Mouse (Mus musculus): ENCODE measurements around the gene Zfp865. TPM values are rescaled to one million over a fixed set of nuclear protein-coding genes. Genes with fewer than 3 reads are reported as not detected.
A peak's percentile ranks its signal among the peaks of the same experiment; 100 is the strongest.

Gene Zfp865
- polyA plus RNA-seq, 1 experiment: 21.3 TPM

DNA sequence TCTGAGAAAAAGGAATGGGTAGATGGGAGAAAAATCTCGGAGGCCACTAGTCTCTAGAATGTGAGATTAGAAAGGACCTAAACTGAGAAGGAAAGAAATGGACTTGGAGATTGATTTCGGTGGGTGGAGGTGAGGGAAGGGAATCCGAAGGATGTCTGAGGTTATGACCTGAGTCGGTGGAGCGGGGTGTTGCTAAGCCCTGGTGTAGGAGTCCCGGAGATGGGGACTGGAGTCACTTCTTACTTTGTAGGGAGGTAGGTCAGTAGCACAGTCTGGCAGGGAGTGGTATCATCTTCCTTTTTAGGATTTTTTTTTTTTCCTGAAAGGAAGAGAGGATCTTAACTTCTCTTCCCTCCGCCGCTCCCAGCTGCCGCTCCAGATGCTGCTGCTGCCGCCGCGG, 32.3 kb downstream of the Zfp865 start:
- DNase-seq: no peak
- peaks cover 5% of the 10 kb centered on the region; the same call in 1 of the 2 replicates for H3K4me1 ChIP-seq (ENCODE audit: control insufficient read depth, insufficient read depth, low read length)
- peak overlapping the region; percentile 15; the same call in 1 of the 2 replicates for H3K4me3 ChIP-seq (ENCODE audit: insufficient read depth, low read depth, low read length)
- peaks cover 1% of the 10 kb centered on the region; the same call in 1 of the 2 replicates for H3K27me3 ChIP-seq (replicated peaks; ENCODE audit: control insufficient read depth, insufficient read depth, low read length)
- no peak overlapping the region for H3K27ac ChIP-seq (ENCODE audit: insufficient read depth, low read depth, low read length)
- H3K36me3 ChIP-seq (ENCODE audit: control insufficient read depth, insufficient read depth, low read length): no peaks in the 10 kb centered on the region
- TF ChIP-seq POLR2A (IDR thresholded peaks at IDR 0.05; ENCODE audit: low read depth, low read length) (no peak), CTCF (conservative IDR thresholded peaks at IDR 0.05; ENCODE audit: insufficient read depth, insufficient read length, low read depth, low read length) (no peak)
- 8% methylated on average over 12 of the region's 12 CpGs for WGBS

GRCm38 (mm10) chr7:5052931-5053343, 32.8 kb downstream of the Zfp865 start:
- H3K4me1 ChIP-seq (ENCODE audit: control insufficient read depth, insufficient read depth, low read length): peaks cover 5% of the 10 kb centered on the region; the same call in 1 of the 2 replicates
- no peak overlapping the region for H3K4me3 ChIP-seq (ENCODE audit: insufficient read depth, low read depth, low read length)
- WGBS: 10% methylated on average over 45 of the region's 45 CpGs
- TF ChIP-seq POLR2A (IDR thresholded peaks at IDR 0.05; ENCODE audit: low read depth, low read length): no peak
- no peak for TF ChIP-seq CTCF (conservative IDR thresholded peaks at IDR 0.05; ENCODE audit: insufficient read depth, insufficient read length, low read depth, low read length)
- peaks cover 1% of the 10 kb centered on the region; the same call in 1 of the 2 replicates for H3K27me3 ChIP-seq (replicated peaks; ENCODE audit: control insufficient read depth, insufficient read depth, low read length)
- no peak for DNase-seq
- H3K36me3 ChIP-seq (ENCODE audit: control insufficient read depth, insufficient read depth, low read length): no peaks in the 10 kb centered on the region
- no peak overlapping the region for H3K27ac ChIP-seq (ENCODE audit: insufficient read depth, low read depth, low read length)

DNA sequence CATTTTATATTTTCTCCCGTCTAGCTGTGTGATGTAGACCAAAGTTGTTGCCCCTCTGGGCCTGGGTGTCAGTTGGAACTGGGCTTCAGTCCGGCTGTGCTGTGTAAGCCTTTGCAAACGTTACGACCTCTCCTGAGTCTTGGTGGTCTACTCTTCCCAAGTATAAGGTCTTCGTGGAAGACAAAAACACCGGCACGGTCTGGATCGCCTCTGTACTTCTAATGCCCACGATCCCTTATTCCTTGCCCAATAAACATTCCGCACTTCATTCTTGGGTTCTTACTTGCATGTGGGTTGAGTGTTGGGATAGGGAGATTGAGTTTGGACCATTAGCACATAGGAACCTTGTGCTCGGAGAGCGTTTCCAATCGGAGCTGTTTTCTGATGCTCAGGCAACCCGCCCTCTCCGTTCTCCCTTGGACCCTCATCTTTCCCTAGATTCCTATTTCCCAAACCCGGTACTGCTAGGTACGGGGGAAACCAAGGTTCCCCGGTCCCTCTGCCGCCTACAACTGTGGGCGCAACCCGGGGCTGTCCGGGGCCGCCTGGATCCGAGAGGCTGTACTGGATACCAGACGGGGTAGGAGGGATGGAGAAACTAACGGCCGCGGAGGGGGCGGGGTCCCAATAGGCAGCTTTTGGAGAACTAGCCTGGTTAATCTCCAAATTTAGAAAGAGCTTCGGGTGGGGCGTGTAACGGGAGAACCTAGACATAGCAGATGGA, 33.4 kb downstream of the Zfp865 start:
- WGBS: 21% methylated on average over 32 of the region's 32 CpGs
- TF ChIP-seq POLR2A (IDR thresholded peaks at IDR 0.05; ENCODE audit: low read depth, low read length) (no peak), CTCF (conservative IDR thresholded peaks at IDR 0.05; ENCODE audit: insufficient read depth, insufficient read length, low read depth, low read length) (no peak)
- no peak for DNase-seq
- Histone ChIP-seq H3K36me3 (ENCODE audit: control insufficient read depth, insufficient read depth, low read length) (no peaks in the 10 kb centered on the region), H3K4me1 (ENCODE audit: control insufficient read depth, insufficient read depth, low read length) (peaks cover 5% of the 10 kb centered on the region; the same call in 1 of the 2 replicates), H3K4me3 (ENCODE audit: insufficient read depth, low read depth, low read length) (peak overlapping the region; percentile 21; the same call in 1 of the 2 replicates), H3K27me3 (replicated peaks; ENCODE audit: control insufficient read depth, insufficient read depth, low read length) (peaks cover 1% of the 10 kb centered on the region; the same call in 1 of the 2 replicates), H3K27ac (ENCODE audit: insufficient read depth, low read depth, low read length) (no peak overlapping the region)

GRCm38 (mm10) chr7:5056651-5057263, 36.6 kb downstream of the Zfp865 start:
- Histone ChIP-seq H3K27me3 (replicated peaks; ENCODE audit: control insufficient read depth, insufficient read depth, low read length) (peaks cover 1% of the 10 kb centered on the region; the same call in 1 of the 2 replicates), H3K4me1 (ENCODE audit: control insufficient read depth, insufficient read depth, low read length) (peaks cover 3% of the 10 kb centered on the region; the same call in 1 of the 2 replicates), H3K4me3 (ENCODE audit: insufficient read depth, low read depth, low read length) (peak overlapping the region; percentile 43), H3K27ac (ENCODE audit: insufficient read depth, low read depth, low read length) (no peak overlapping the region), H3K36me3 (ENCODE audit: control insufficient read depth, insufficient read depth, low read length) (no peaks in the 10 kb centered on the region)
- WGBS: 3% methylated on average over 51 of the region's 55 CpGs
- DNase-seq: no peak
- TF ChIP-seq CTCF (conservative IDR thresholded peaks at IDR 0.05; ENCODE audit: insufficient read depth, insufficient read length, low read depth, low read length) (no peak), POLR2A (IDR thresholded peaks at IDR 0.05; ENCODE audit: low read depth, low read length) (no peak)

DNA sequence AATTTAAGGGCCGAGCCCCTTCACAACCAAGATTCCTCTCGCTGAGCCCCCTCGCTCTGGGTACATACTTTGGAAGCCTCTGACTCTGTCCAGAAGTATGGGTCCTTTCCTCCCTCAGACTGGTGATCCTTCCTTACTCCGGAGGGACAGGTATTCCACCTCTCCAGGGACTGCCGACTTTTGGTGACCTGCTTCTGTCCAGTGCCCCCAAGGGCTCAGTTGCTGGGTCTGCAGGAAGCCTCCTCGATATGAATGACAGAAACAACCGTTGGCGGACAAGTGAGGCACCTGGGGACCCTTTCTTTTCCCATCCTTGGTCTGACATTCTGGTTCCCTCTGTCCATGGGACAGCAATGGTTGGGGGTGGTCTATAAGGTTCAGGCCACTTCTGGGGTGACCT, 37.2 kb downstream of the Zfp865 start:
- peaks cover 3% of the 10 kb centered on the region; the same call in 1 of the 2 replicates for H3K4me1 ChIP-seq (ENCODE audit: control insufficient read depth, insufficient read depth, low read length)
- no peak overlapping the region for H3K27ac ChIP-seq (ENCODE audit: insufficient read depth, low read depth, low read length)
- 39% methylated on average over 8 of the region's 8 CpGs for WGBS
- no peak for TF ChIP-seq POLR2A (IDR thresholded peaks at IDR 0.05; ENCODE audit: low read depth, low read length)
- no peak for TF ChIP-seq CTCF (conservative IDR thresholded peaks at IDR 0.05; ENCODE audit: insufficient read depth, insufficient read length, low read depth, low read length)
- DNase-seq: no peak
- peaks cover 1% of the 10 kb centered on the region; the same call in 1 of the 2 replicates for H3K27me3 ChIP-seq (replicated peaks; ENCODE audit: control insufficient read depth, insufficient read depth, low read length)
- no peak overlapping the region; the same call in 1 of the 2 replicates for H3K4me3 ChIP-seq (ENCODE audit: insufficient read depth, low read depth, low read length)
- no peaks in the 10 kb centered on the region for H3K36me3 ChIP-seq (ENCODE audit: control insufficient read depth, insufficient read depth, low read length)

GRCm38 (mm10) chr7:5057804-5058203, 37.6 kb downstream of the Zfp865 start:
- TF ChIP-seq CTCF (conservative IDR thresholded peaks at IDR 0.05; ENCODE audit: insufficient read depth, insufficient read length, low read depth, low read length): 0 out of 2 replicates have a peak, but pooled peaks have one; percentile 21
- no peak for TF ChIP-seq POLR2A (IDR thresholded peaks at IDR 0.05; ENCODE audit: low read depth, low read length)
- 47% methylated on average over 11 of the region's 11 CpGs for WGBS
- Histone ChIP-seq H3K4me1 (ENCODE audit: control insufficient read depth, insufficient read depth, low read length) (peaks cover 3% of the 10 kb centered on the region; the same call in 1 of the 2 replicates), H3K27me3 (replicated peaks; ENCODE audit: control insufficient read depth, insufficient read depth, low read length) (peaks cover 1% of the 10 kb centered on the region; the same call in 1 of the 2 replicates), H3K4me3 (ENCODE audit: insufficient read depth, low read depth, low read length) (no peak overlapping the region), H3K27ac (ENCODE audit: insufficient read depth, low read depth, low read length) (no peak overlapping the region), H3K36me3 (ENCODE audit: control insufficient read depth, insufficient read depth, low read length) (no peaks in the 10 kb centered on the region)
- DNase-seq: no peak

GRCm38 (mm10) chr7:5058631-5059030, 38.5 kb downstream of the Zfp865 start:
- Histone ChIP-seq H3K36me3 (ENCODE audit: control insufficient read depth, insufficient read depth, low read length) (no peaks in the 10 kb centered on the region), H3K27me3 (replicated peaks; ENCODE audit: control insufficient read depth, insufficient read depth, low read length) (no peaks in the 10 kb centered on the region; the same call in 1 of the 2 replicates), H3K27ac (ENCODE audit: insufficient read depth, low read depth, low read length) (no peak overlapping the region), H3K4me1 (ENCODE audit: control insufficient read depth, insufficient read depth, low read length) (peaks cover under 1% of the 10 kb centered on the region; the same call in 1 of the 2 replicates), H3K4me3 (ENCODE audit: insufficient read depth, low read depth, low read length) (no peak overlapping the region)
- TF ChIP-seq CTCF (conservative IDR thresholded peaks at IDR 0.05; ENCODE audit: insufficient read depth, insufficient read length, low read depth, low read length) (no peak), POLR2A (IDR thresholded peaks at IDR 0.05; ENCODE audit: low read depth, low read length) (no peak)
- DNase-seq: no peak
- WGBS: 100% methylated on average over 1 of the region's 1 CpGs
